Comparison of ENCODE assay signal across 8 mouse cellular contexts in the genomic region with DNA sequence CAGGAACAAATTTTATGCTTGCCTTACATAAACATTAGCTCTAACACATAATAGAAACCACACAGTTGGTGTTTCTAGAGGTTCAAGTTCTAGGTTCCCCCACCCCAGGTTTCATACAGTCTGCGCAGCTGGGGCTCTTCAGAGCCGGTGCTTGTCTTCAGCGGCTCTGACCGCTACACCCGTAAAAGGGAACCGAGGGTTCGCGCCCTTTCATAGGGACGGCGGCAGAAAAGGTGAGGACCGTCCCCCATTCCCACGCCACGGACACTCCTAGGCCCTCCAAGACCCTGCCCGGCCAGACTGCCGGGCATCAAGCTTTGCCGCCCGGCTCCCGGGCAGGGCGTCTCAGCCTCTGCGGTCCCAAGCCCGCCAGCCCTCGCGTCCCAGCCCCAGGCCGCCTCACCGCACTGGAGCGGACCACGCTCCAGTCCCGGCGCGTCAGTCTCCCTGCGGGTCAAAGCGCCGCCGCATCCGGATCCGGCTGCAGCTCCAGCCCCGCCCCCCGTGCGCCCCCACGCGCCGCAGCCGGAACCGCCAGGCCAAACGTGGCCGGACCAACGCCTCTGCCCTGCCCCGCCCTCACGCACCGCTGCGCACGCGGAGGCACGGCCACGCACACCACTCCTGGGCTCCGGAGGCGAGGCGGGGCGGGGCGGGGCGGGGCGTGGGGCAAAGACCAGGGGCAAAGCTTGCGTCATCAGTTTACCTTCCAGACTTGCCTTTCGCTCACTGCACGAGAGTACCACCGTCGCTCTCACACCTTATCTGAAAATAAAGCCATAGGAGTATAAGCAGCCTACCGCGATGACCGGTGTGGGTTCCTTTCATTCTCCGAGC. TPM values are rescaled to one million over a fixed set of nuclear protein-coding genes. Genes with fewer than 3 reads are reported as not detected.
DNase-seq lines count a peak whose midpoint lies in the region; ATAC-seq lines count a peak whose summit lies in the region.

No protein-coding gene starts in this region.

- peak overlapping the region; percentile 75 for H3K4me2 ChIP-seq in hindbrain, embryonic 16.5 days (ENCODE audit: low read length)

- H3K4me1 ChIP-seq in hindbrain, embryonic 16.5 days (ENCODE audit: control insufficient read depth, insufficient read depth, low read depth, low read length) = peaks cover 10% of the 10 kb centered on the region

- 0% methylated on average over 57 of the region's 71 CpGs for WGBS in hindbrain, embryonic 16.5 days

- no peaks in the 10 kb centered on the region for H3K36me3 ChIP-seq in hindbrain, embryonic 16.5 days (ENCODE audit: control insufficient read depth, insufficient read depth, low read length)

- H3K27me3 ChIP-seq in hindbrain, embryonic 16.5 days (replicated peaks; ENCODE audit: control insufficient read depth, insufficient read depth, low read length) = no peaks in the 10 kb centered on the region

- peak overlapping the region; percentile 91 for H3K4me3 ChIP-seq in hindbrain, embryonic 16.5 days (ENCODE audit: low read length)

- peak overlapping the region; percentile 84 for H3K27ac ChIP-seq in hindbrain, embryonic 16.5 days (ENCODE audit: low read depth, low read length)

- peak; percentile 98 for DNase-seq in ZHBTc4 (ENCODE audit: low read depth, low spot score)
- DNase-seq in cerebellum, postnatal 4 days (ENCODE audit: low spot score in 2 of 2) = peak; percentile 79 to 92
- peak; percentile 93 for DNase-seq in gastrocnemius, adult 18-20 months (ENCODE audit: low spot score)
- DNase-seq in left cerebral cortex, adult 18-20 months (ENCODE audit: low spot score in 2 of 2) = peak; percentile 91 to 94
- DNase-seq in lung, postnatal 4 days = peak; percentile 94 to 97
- DNase-seq in retina, postnatal 7 days (ENCODE audit: low read depth, low spot score) = peak; percentile 82
- DNase-seq in urinary bladder, adult 18-20 months (ENCODE audit: low spot score in 2 of 2) = peak; percentile 81 to 91

- peak; percentile 97 for ATAC-seq in hindbrain, embryonic 16.5 days

- peak overlapping the region; percentile 98 for H3K9ac ChIP-seq in hindbrain, embryonic 16.5 days (ENCODE audit: low read depth, low read length)

- no peaks in the 10 kb centered on the region for H3K9me3 ChIP-seq in hindbrain, embryonic 16.5 days (ENCODE audit: control insufficient read depth, low read length)

RNA-seq across cellular contexts. Expression of gene Gnpnat1, which starts 16.1 kb away (rescaled TPM):
- total RNA-seq in gastrocnemius, adult 18-20 months (2021) = 1 to 10 TPM; 8.4 to 9.0 TPM
- 28.5 and 30.4 TPM in 2 replicates for polyA plus RNA-seq in hindbrain, embryonic 16.5 days (2015; fragmentation: Nextera tagmentation; extraction: Ambion mirVana)
- total RNA-seq in left cerebral cortex, adult 18-20 months (2021) = 10 to 100 TPM; 19.1 to 21.1 TPM

RNA-seq across cellular contexts. Expression of gene Styx, which starts 37.7 kb away (rescaled TPM):
- total RNA-seq in gastrocnemius, adult 18-20 months (2021) = 10 to 100 TPM; 74.6 to 80.4 TPM
- 50.6 and 64.1 TPM in 2 replicates for polyA plus RNA-seq in hindbrain, embryonic 16.5 days (2015; fragmentation: Nextera tagmentation; extraction: Ambion mirVana)
- 10 to 100 TPM; 15.3 to 15.4 TPM for total RNA-seq in left cerebral cortex, adult 18-20 months (2021)

RNA-seq across cellular contexts. Expression of gene Psmc6, which starts 59.0 kb away (rescaled TPM):
- total RNA-seq in gastrocnemius, adult 18-20 months (2021) = 100 to 1,000 TPM in 1 of 2 experiments, 10 to 100 TPM in 1; 93.0 to 100 TPM
- polyA plus RNA-seq in hindbrain, embryonic 16.5 days (2015; fragmentation: Nextera tagmentation; extraction: Ambion mirVana) = 143 and 148 TPM in 2 replicates
- 10 to 100 TPM; 89.8 to 93.3 TPM for total RNA-seq in left cerebral cortex, adult 18-20 months (2021)

Comparison
In these comparisons a context has a peak if more than half of its experiments do, and no peak if none do; other contexts are left out.
1. Peak in every context shown above with its lines: DNase-seq, ATAC-seq, H3K4me3 ChIP-seq and H3K27ac ChIP-seq.
2. RNA of gene Styx, which starts 37.7 kb away (total RNA-seq): 74.6 to 80.4 TPM in gastrocnemius, adult 18-20 months; 15.3 to 15.4 TPM in left cerebral cortex, adult 18-20 months; every median in the first group is over 4 times any median in the second.